Mouse (Mus musculus): ENCODE data around the gene Arhgef28. TPM values are rescaled to one million over a fixed set of nuclear protein-coding genes. Genes with fewer than 3 reads are reported as not detected.

The Arhgef28 gene
- polyA plus RNA-seq, 1 experiment from 2014 or later = 8.6 TPM

GRCm38 (mm10) chr13:98004647-98005414 is 201.4 kb downstream of the Arhgef28 start:
- Histone ChIP-seq H3K4me3 (ENCODE audit: low read depth, low read length) (no peak overlapping the region), H3K4me2 (ENCODE audit: low read depth, low read length) (no peak overlapping the region), H3K9me3 (replicated peaks; ENCODE audit: control insufficient read depth, low read length) (no peaks in the 10 kb centered on the region), H3K36me3 (replicated peaks; ENCODE audit: control insufficient read depth, insufficient read depth, low read depth, low read length) (no peaks in the 10 kb centered on the region), H3K4me1 (ENCODE audit: control insufficient read depth, insufficient read depth, low read length) (no peaks in the 10 kb centered on the region), H3K27ac (replicated peaks; ENCODE audit: low read depth, low read length) (no peak overlapping the region), H3K9ac (replicated peaks; ENCODE audit: low read length) (no peak overlapping the region), H3K27me3 (ENCODE audit: control insufficient read depth, insufficient read depth, low read length) (no peaks in the 10 kb centered on the region)
- DNase-seq (ENCODE audit: low spot score) (no peak), ATAC-seq (replicated peaks; ENCODE audit: insufficient number of reproducible peaks, low FRiP score, low TSS enrichment, low read depth) (no peak)
- 88% methylated on average over 2 of the region's 2 CpGs for WGBS

- Histone ChIP-seq H3K9me3 (replicated peaks; ENCODE audit: control insufficient read depth, low read length) (no peaks in the 10 kb centered on the region), H3K4me2 (ENCODE audit: low read depth, low read length) (no peak overlapping the region), H3K4me1 (ENCODE audit: control insufficient read depth, insufficient read depth, low read length) (no peaks in the 10 kb centered on the region), H3K36me3 (replicated peaks; ENCODE audit: control insufficient read depth, insufficient read depth, low read depth, low read length) (no peaks in the 10 kb centered on the region), H3K4me3 (ENCODE audit: low read depth, low read length) (no peak overlapping the region), H3K27ac (replicated peaks; ENCODE audit: low read depth, low read length) (no peak overlapping the region), H3K9ac (replicated peaks; ENCODE audit: low read length) (no peak overlapping the region), H3K27me3 (ENCODE audit: control insufficient read depth, insufficient read depth, low read length) (no peaks in the 10 kb centered on the region)
- DNase-seq (ENCODE audit: low spot score) (no peak), ATAC-seq (replicated peaks; ENCODE audit: insufficient number of reproducible peaks, low FRiP score, low TSS enrichment, low read depth) (no peak)
- WGBS = 51% methylated on average over 7 of the region's 7 CpGs
Observed at GRCm38 (mm10) chr13:98003690-98004089, 202.5 kb downstream of the Arhgef28 start.

- ATAC-seq (replicated peaks; ENCODE audit: insufficient number of reproducible peaks, low FRiP score, low TSS enrichment, low read depth) (no peak), DNase-seq (ENCODE audit: low spot score) (no peak)
- Histone ChIP-seq H3K27ac (replicated peaks; ENCODE audit: low read depth, low read length) (no peak overlapping the region), H3K9me3 (replicated peaks; ENCODE audit: control insufficient read depth, low read length) (no peaks in the 10 kb centered on the region), H3K27me3 (ENCODE audit: control insufficient read depth, insufficient read depth, low read length) (no peaks in the 10 kb centered on the region), H3K36me3 (replicated peaks; ENCODE audit: control insufficient read depth, insufficient read depth, low read depth, low read length) (no peaks in the 10 kb centered on the region), H3K4me2 (ENCODE audit: low read depth, low read length) (no peak overlapping the region), H3K9ac (replicated peaks; ENCODE audit: low read length) (no peak overlapping the region), H3K4me3 (ENCODE audit: low read depth, low read length) (no peak overlapping the region), H3K4me1 (ENCODE audit: control insufficient read depth, insufficient read depth, low read length) (no peaks in the 10 kb centered on the region)
- WGBS = 76% methylated on average over 5 of the region's 5 CpGs
Observed at GRCm38 (mm10) chr13:98002598-98002997, 203.6 kb downstream of the Arhgef28 start.

- DNase-seq (ENCODE audit: low spot score) = peak; percentile 40
- Histone ChIP-seq H3K27ac (replicated peaks; ENCODE audit: low read depth, low read length) (no peak overlapping the region), H3K4me2 (ENCODE audit: low read depth, low read length) (no peak overlapping the region), H3K4me3 (ENCODE audit: low read depth, low read length) (no peak overlapping the region), H3K4me1 (ENCODE audit: control insufficient read depth, insufficient read depth, low read length) (no peaks in the 10 kb centered on the region), H3K9ac (replicated peaks; ENCODE audit: low read length) (peak overlapping the region; percentile 34), H3K9me3 (replicated peaks; ENCODE audit: control insufficient read depth, low read length) (no peaks in the 10 kb centered on the region), H3K27me3 (ENCODE audit: control insufficient read depth, insufficient read depth, low read length) (no peaks in the 10 kb centered on the region), H3K36me3 (replicated peaks; ENCODE audit: control insufficient read depth, insufficient read depth, low read depth, low read length) (no peaks in the 10 kb centered on the region)
- 37% methylated on average over 2 of the region's 2 CpGs for WGBS
- ATAC-seq (replicated peaks; ENCODE audit: insufficient number of reproducible peaks, low FRiP score, low TSS enrichment, low read depth) = no peak
Observed at GRCm38 (mm10) chr13:98002121-98002520, 204.1 kb downstream of the Arhgef28 start.

GRCm38 (mm10) chr13:98001719-98002118 is 204.5 kb downstream of the Arhgef28 start:
- no peak for DNase-seq (ENCODE audit: low spot score)
- H3K9ac ChIP-seq (replicated peaks; ENCODE audit: low read length) = peak overlapping the region; percentile 34
- H3K27me3 ChIP-seq (ENCODE audit: control insufficient read depth, insufficient read depth, low read length) = no peaks in the 10 kb centered on the region
- no peak overlapping the region for H3K4me2 ChIP-seq (ENCODE audit: low read depth, low read length)
- no peaks in the 10 kb centered on the region for H3K4me1 ChIP-seq (ENCODE audit: control insufficient read depth, insufficient read depth, low read length)
- no peak overlapping the region for H3K4me3 ChIP-seq (ENCODE audit: low read depth, low read length)
- ATAC-seq (replicated peaks; ENCODE audit: insufficient number of reproducible peaks, low FRiP score, low TSS enrichment, low read depth) = no peak
- H3K36me3 ChIP-seq (replicated peaks; ENCODE audit: control insufficient read depth, insufficient read depth, low read depth, low read length) = no peaks in the 10 kb centered on the region
- no peak overlapping the region for H3K27ac ChIP-seq (replicated peaks; ENCODE audit: low read depth, low read length)
- no peaks in the 10 kb centered on the region for H3K9me3 ChIP-seq (replicated peaks; ENCODE audit: control insufficient read depth, low read length)
- WGBS = 87% methylated on average over 11 of the region's 11 CpGs

- Histone ChIP-seq H3K27me3 (ENCODE audit: control insufficient read depth, insufficient read depth, low read length) (no peaks in the 10 kb centered on the region), H3K4me2 (ENCODE audit: low read depth, low read length) (no peak overlapping the region), H3K9ac (replicated peaks; ENCODE audit: low read length) (no peak overlapping the region), H3K36me3 (replicated peaks; ENCODE audit: control insufficient read depth, insufficient read depth, low read depth, low read length) (no peaks in the 10 kb centered on the region), H3K4me1 (ENCODE audit: control insufficient read depth, insufficient read depth, low read length) (no peaks in the 10 kb centered on the region), H3K4me3 (ENCODE audit: low read depth, low read length) (no peak overlapping the region), H3K27ac (replicated peaks; ENCODE audit: low read depth, low read length) (no peak overlapping the region), H3K9me3 (replicated peaks; ENCODE audit: control insufficient read depth, low read length) (no peaks in the 10 kb centered on the region)
- 90% methylated on average over 9 of the region's 9 CpGs for WGBS
- DNase-seq (ENCODE audit: low spot score) (no peak), ATAC-seq (replicated peaks; ENCODE audit: insufficient number of reproducible peaks, low FRiP score, low TSS enrichment, low read depth) (no peak)
Observed at GRCm38 (mm10) chr13:98000841-98001240, 205.4 kb downstream of the Arhgef28 start.

- Histone ChIP-seq H3K27ac (replicated peaks; ENCODE audit: low read depth, low read length) (no peak overlapping the region), H3K4me2 (ENCODE audit: low read depth, low read length) (no peak overlapping the region), H3K9me3 (replicated peaks; ENCODE audit: control insufficient read depth, low read length) (no peaks in the 10 kb centered on the region), H3K4me3 (ENCODE audit: low read depth, low read length) (no peak overlapping the region), H3K9ac (replicated peaks; ENCODE audit: low read length) (no peak overlapping the region), H3K27me3 (ENCODE audit: control insufficient read depth, insufficient read depth, low read length) (no peaks in the 10 kb centered on the region), H3K36me3 (replicated peaks; ENCODE audit: control insufficient read depth, insufficient read depth, low read depth, low read length) (no peaks in the 10 kb centered on the region), H3K4me1 (ENCODE audit: control insufficient read depth, insufficient read depth, low read length) (no peaks in the 10 kb centered on the region)
- 88% methylated on average over 8 of the region's 8 CpGs for WGBS
- DNase-seq (ENCODE audit: low spot score) (no peak), ATAC-seq (replicated peaks; ENCODE audit: insufficient number of reproducible peaks, low FRiP score, low TSS enrichment, low read depth) (no peak)
Observed at GRCm38 (mm10) chr13:97999130-97999529, 207.1 kb downstream of the Arhgef28 start.

- no peak overlapping the region for H3K4me2 ChIP-seq (ENCODE audit: low read depth, low read length)
- no peaks in the 10 kb centered on the region for H3K4me1 ChIP-seq (ENCODE audit: control insufficient read depth, insufficient read depth, low read length)
- DNase-seq (ENCODE audit: low spot score) (no peak), ATAC-seq (replicated peaks; ENCODE audit: insufficient number of reproducible peaks, low FRiP score, low TSS enrichment, low read depth) (no peak)
- no peak overlapping the region for H3K27ac ChIP-seq (replicated peaks; ENCODE audit: low read depth, low read length)
- WGBS = 66% methylated on average over 8 of the region's 8 CpGs
- no peak overlapping the region for H3K4me3 ChIP-seq (ENCODE audit: low read depth, low read length)
- H3K9ac ChIP-seq (replicated peaks; ENCODE audit: low read length) = no peak overlapping the region
- H3K27me3 ChIP-seq (ENCODE audit: control insufficient read depth, insufficient read depth, low read length) = no peaks in the 10 kb centered on the region
- no peaks in the 10 kb centered on the region for H3K36me3 ChIP-seq (replicated peaks; ENCODE audit: control insufficient read depth, insufficient read depth, low read depth, low read length)
- H3K9me3 ChIP-seq (replicated peaks; ENCODE audit: control insufficient read depth, low read length) = no peaks in the 10 kb centered on the region
Observed at GRCm38 (mm10) chr13:97998570-97998969, 207.7 kb downstream of the Arhgef28 start.

Measured in embryonic facial prominence, embryonic 11.5 days (tissue).